Mouse (Mus musculus) forebrain, embryonic 12.5 days (tissue): ENCODE data around the gene 9030612E09Rik. TPM values are rescaled to one million over a fixed set of nuclear protein-coding genes. Genes with fewer than 3 reads are reported as not detected.

Experiments used
- ATAC-seq: fragments of 200-750 bp; cut with Nextera tagmentation; 2 replicates; pipeline ENCODE4 v1.8.0; 2017; ENCODE audit warnings: moderate TSS enrichment; ENCODE audit not compliant: low FRiP score
- H3K27ac ChIP-seq: fragments of 300-500 bp; sonication (generic); 2 replicates; pipeline ENCODE4 v1.5.1; 2016; ENCODE audit warnings: mild to moderate bottlenecking
- H3K27me3 ChIP-seq: fragments of 300-500 bp; sonication (generic); 2 replicates; pipeline ENCODE4 v1.6.1; 2016; ENCODE audit warnings: mild to moderate bottlenecking
- H3K36me3 ChIP-seq: fragments of 300-500 bp; sonication (generic); replicated peaks from 2 replicates; pipeline ENCODE4 v1.6.1; 2016; ENCODE audit warnings: mild to moderate bottlenecking
- H3K4me1 ChIP-seq: fragments of 300-500 bp; sonication (generic); 2 replicates; pipeline ENCODE4 v1.6.1; 2016
- H3K4me2 ChIP-seq: fragments of 300-500 bp; sonication (generic); 2 replicates; pipeline ENCODE4 v1.6.1; 2016; ENCODE audit warnings: mild to moderate bottlenecking, moderate library complexity
- H3K4me3 ChIP-seq: fragments of 300-500 bp; sonication (generic); replicated peaks from 2 replicates; pipeline ENCODE4 v1.5.1; 2016; ENCODE audit warnings: mild to moderate bottlenecking
- H3K9ac ChIP-seq: fragments of 300-500 bp; sonication (generic); 2 replicates; pipeline ENCODE4 v1.6.1; 2016; ENCODE audit warnings: mild to moderate bottlenecking
- H3K9me3 ChIP-seq: fragments of 300-500 bp; sonication (generic); 2 replicates; pipeline ENCODE4 v1.6.1; 2016
- WGBS: fragments of 180-500 bp; shearing (Covaris S2); methylation state at CpG from one replicate; pipeline ENCODE4 v1.1.7; 2016; 5-methylcytosine and 5-hydroxymethylcytosine counted together
- polyA plus RNA-seq: library from polyadenylated mRNA; unstranded; fragments of >200 nt; fragmentation: Nextera tagmentation; extraction: Ambion mirVana; gene quantifications from 2 replicates; pipeline ENCODE4 v1.2.1, GENCODE M21; 2016

The 9030612E09Rik gene
- polyA plus RNA-seq, 1 experiment from 2014 or later: 1.4 TPM

- 93% methylated on average over 3 of the region's 3 CpGs for WGBS
These were observed 7.7 kb upstream of the 9030612E09Rik start for GRCm38 (mm10) chr10:43166817-43167216.

GRCm38 (mm10) chr10:43168847-43169246 is 5.7 kb upstream of the 9030612E09Rik start:
- no peak overlapping the region for H3K4me3 ChIP-seq
- no peaks in the 10 kb centered on the region for H3K27me3 ChIP-seq
- no peaks in the 10 kb centered on the region for H3K9me3 ChIP-seq
- no peak overlapping the region for H3K9ac ChIP-seq
- no peaks in the 10 kb centered on the region for H3K36me3 ChIP-seq
- no peak for ATAC-seq
- H3K4me2 ChIP-seq: no peak overlapping the region
- 80% methylated on average over 7 of the region's 7 CpGs for WGBS
- peaks cover 26% of the 10 kb centered on the region for H3K4me1 ChIP-seq
- H3K27ac ChIP-seq: no peak overlapping the region

More at GRCm38 (mm10) chr10:43166817-43167216, 7.7 kb upstream of the 9030612E09Rik start:
- H3K27ac ChIP-seq: no peak overlapping the region
- H3K4me3 ChIP-seq: no peak overlapping the region
- H3K4me2 ChIP-seq: no peak overlapping the region
- no peak overlapping the region for H3K9ac ChIP-seq
- peaks cover 8% of the 10 kb centered on the region; the same call in 1 of the 2 replicates for H3K9me3 ChIP-seq
- H3K27me3 ChIP-seq: no peaks in the 10 kb centered on the region
- no peak for ATAC-seq
- peaks cover 18% of the 10 kb centered on the region for H3K4me1 ChIP-seq
- no peaks in the 10 kb centered on the region for H3K36me3 ChIP-seq

GRCm38 (mm10) chr10:43171106-43171505 is 3.4 kb upstream of the 9030612E09Rik start:
- Histone ChIP-seq H3K27me3 (peaks cover 9% of the 10 kb centered on the region), H3K9me3 (no peaks in the 10 kb centered on the region), H3K9ac (peak overlapping the region; percentile 41; the same call in 1 of the 2 replicates), H3K4me3 (peak overlapping the region; percentile 30), H3K36me3 (no peaks in the 10 kb centered on the region), H3K4me2 (peak overlapping the region; percentile 88), H3K27ac (no peak overlapping the region), H3K4me1 (peaks cover 32% of the 10 kb centered on the region)
- 3% methylated on average over 8 of the region's 8 CpGs for whole genome bisulfite sequencing
- no peak for ATAC-seq

- ATAC-seq: no peak
- WGBS: 5% methylated on average over 7 of the region's 7 CpGs
- H3K27ac ChIP-seq: no peak overlapping the region
- H3K4me3 ChIP-seq: peak overlapping the region; percentile 92
- peak overlapping the region; percentile 90; the same call in 1 of the 2 replicates for H3K9ac ChIP-seq
- H3K36me3 ChIP-seq: no peaks in the 10 kb centered on the region
- peak overlapping the region; percentile 88 for H3K4me2 ChIP-seq
- no peaks in the 10 kb centered on the region for H3K9me3 ChIP-seq
- H3K27me3 ChIP-seq: peaks cover 15% of the 10 kb centered on the region
- H3K4me1 ChIP-seq: peaks cover 32% of the 10 kb centered on the region
These were observed 2.4 kb upstream of the 9030612E09Rik start for GRCm38 (mm10) chr10:43172066-43172465.

- H3K9me3 ChIP-seq: no peaks in the 10 kb centered on the region
- ATAC-seq: no peak
- H3K4me3 ChIP-seq: peak overlapping the region; percentile 92
- H3K4me1 ChIP-seq: peaks cover 32% of the 10 kb centered on the region
- peak overlapping the region; percentile 90 for H3K9ac ChIP-seq
- H3K36me3 ChIP-seq: no peaks in the 10 kb centered on the region
- WGBS: 3% methylated on average over 8 of the region's 8 CpGs
- H3K4me2 ChIP-seq: peak overlapping the region; percentile 88
- H3K27ac ChIP-seq: no peak overlapping the region
- peaks cover 15% of the 10 kb centered on the region for H3K27me3 ChIP-seq
These were observed 1.9 kb upstream of the 9030612E09Rik start for GRCm38 (mm10) chr10:43172554-43172953.

GRCm38 (mm10) chr10:43173141-43173827 is 1.2 kb upstream of the 9030612E09Rik start:
- H3K4me1 ChIP-seq: peaks cover 32% of the 10 kb centered on the region

GRCm38 (mm10) chr10:43173828-43174325 is 627 bp upstream of the 9030612E09Rik start:
- 0% methylated on average over 23 of the region's 38 CpGs for WGBS
- peaks cover 32% of the 10 kb centered on the region for H3K4me1 ChIP-seq
- H3K9me3 ChIP-seq: no peaks in the 10 kb centered on the region
- H3K4me3 ChIP-seq: peak overlapping the region; percentile 92
- H3K27me3 ChIP-seq: peaks cover 18% of the 10 kb centered on the region
- H3K9ac ChIP-seq: peak overlapping the region; percentile 90
- no peaks in the 10 kb centered on the region for H3K36me3 ChIP-seq
- ATAC-seq: peak; percentile 66
- peak overlapping the region; percentile 94 for H3K27ac ChIP-seq
- peak overlapping the region; percentile 88 for H3K4me2 ChIP-seq

More at GRCm38 (mm10) chr10:43173141-43173827, 1.2 kb upstream of the 9030612E09Rik start:
- peak; percentile 37 for ATAC-seq
- H3K9ac ChIP-seq: peak overlapping the region; percentile 90
- WGBS: under 1% methylated on average over 50 of the region's 53 CpGs
- H3K27me3 ChIP-seq: peaks cover 15% of the 10 kb centered on the region
- peak overlapping the region; percentile 92 for H3K4me3 ChIP-seq
- H3K27ac ChIP-seq: peak overlapping the region; percentile 94
- no peaks in the 10 kb centered on the region for H3K9me3 ChIP-seq
- H3K4me2 ChIP-seq: peak overlapping the region; percentile 88
- H3K36me3 ChIP-seq: no peaks in the 10 kb centered on the region

GRCm38 (mm10) chr10:43175156-43175601 is 675 bp downstream of the 9030612E09Rik start:
- Histone ChIP-seq H3K27ac (peak overlapping the region; percentile 94), H3K9me3 (no peaks in the 10 kb centered on the region), H3K4me3 (peak overlapping the region; percentile 92), H3K36me3 (no peaks in the 10 kb centered on the region), H3K4me2 (peak overlapping the region; percentile 88), H3K4me1 (peaks cover 32% of the 10 kb centered on the region), H3K27me3 (peaks cover 24% of the 10 kb centered on the region), H3K9ac (peak overlapping the region; percentile 90)
- ATAC-seq: peak; percentile 27
- WGBS: under 1% methylated on average over 18 of the region's 18 CpGs

GRCm38 (mm10) chr10:43180313-43180912 is 5.9 kb downstream of the 9030612E09Rik start:
- H3K4me1 ChIP-seq: peaks cover 15% of the 10 kb centered on the region
- H3K4me2 ChIP-seq: no peak overlapping the region
- ATAC-seq: no peak; the same call in 1 of the 2 replicates
- H3K36me3 ChIP-seq: no peaks in the 10 kb centered on the region
- no peak overlapping the region for H3K4me3 ChIP-seq
- H3K9me3 ChIP-seq: 0 out of 2 replicates have a peak, but pooled peaks cover 3% of the 10 kb centered on the region
- peaks cover 20% of the 10 kb centered on the region for H3K27me3 ChIP-seq
- 47% methylated on average over 5 of the region's 5 CpGs for whole genome bisulfite sequencing
- 0 out of 2 replicates have a peak overlapping the region, but pooled peaks have one; percentile 14 for H3K27ac ChIP-seq
- H3K9ac ChIP-seq: no peak overlapping the region

- H3K4me3 ChIP-seq: no peak overlapping the region
- no peaks in the 10 kb centered on the region for H3K9me3 ChIP-seq
- no peaks in the 10 kb centered on the region for H3K27me3 ChIP-seq
- H3K36me3 ChIP-seq: no peaks in the 10 kb centered on the region
- no peak overlapping the region for H3K4me2 ChIP-seq
- H3K4me1 ChIP-seq: no peaks in the 10 kb centered on the region
- no peak overlapping the region for H3K27ac ChIP-seq
- WGBS: 86% methylated on average over 2 of the region's 2 CpGs
- ATAC-seq: no peak
- H3K9ac ChIP-seq: no peak overlapping the region
These were observed 25.7 kb downstream of the 9030612E09Rik start for GRCm38 (mm10) chr10:43200206-43200605.

GRCm38 (mm10) chr10:43203865-43204264 is 29.4 kb downstream of the 9030612E09Rik start:
- ATAC-seq: no peak
- H3K4me2 ChIP-seq: no peak overlapping the region
- no peaks in the 10 kb centered on the region for H3K4me1 ChIP-seq
- H3K4me3 ChIP-seq: no peak overlapping the region
- H3K27ac ChIP-seq: no peak overlapping the region
- no peak overlapping the region for H3K9ac ChIP-seq
- H3K9me3 ChIP-seq: no peaks in the 10 kb centered on the region
- no peaks in the 10 kb centered on the region for H3K36me3 ChIP-seq
- 86% methylated on average over 3 of the region's 3 CpGs for WGBS
- H3K27me3 ChIP-seq: no peaks in the 10 kb centered on the region

GRCm38 (mm10) chr10:43211866-43212265 is 37.4 kb downstream of the 9030612E09Rik start:
- WGBS: 31% methylated on average over 6 of the region's 6 CpGs
- Histone ChIP-seq H3K36me3 (no peaks in the 10 kb centered on the region), H3K4me1 (no peaks in the 10 kb centered on the region), H3K4me2 (no peak overlapping the region), H3K9ac (no peak overlapping the region), H3K27me3 (no peaks in the 10 kb centered on the region), H3K4me3 (no peak overlapping the region), H3K9me3 (0 out of 2 replicates have a peak, but pooled peaks cover 4% of the 10 kb centered on the region), H3K27ac (no peak overlapping the region)
- ATAC-seq: no peak
